Mouse (Mus musculus) granulocyte monocyte progenitor cell, adult 5-6 weeks (primary cell): Measurements from ENCODE around the gene Rp9. TPM values are rescaled to one million over a fixed set of nuclear protein-coding genes. Genes with fewer than 3 reads are reported as not detected.
"Not testable (repeated sequence)": the region's sequence is repeated elsewhere in the genome, so short reads cannot be mapped to it uniquely, and the experiment has no call there.

Experiments used
- ATAC-seq: replicated peaks from 2 replicates; pipeline ENCODE4 v1.8.0; 2016; ENCODE audit warnings: mild to moderate bottlenecking, moderate TSS enrichment, inconsistent platforms; ENCODE audit not compliant: poor library complexity, severe bottlenecking
- total RNA-seq, 2 experiments: library from RNA; stranded (forward) in 1 of 2; stranded (reverse) in 1 of 2; fragments of 200-712, 200-1000 nt in 1 of 2; fragments of >200 nt in 1 of 2; fragmentation: Nextera tagmentation in 1 of 2; gene quantifications; 2 replicates each; pipeline ENCODE4 v1.2.3; 2014 to 2017

Rp9 gene
- total RNA-seq, 2 experiments from 2014 or later, result 80.0 to 168 TPM

GRCm38 (mm10) chr9:22466212-22466611 is 3.3 kb downstream of the Rp9 start:
- no peak for ATAC-seq

DNA sequence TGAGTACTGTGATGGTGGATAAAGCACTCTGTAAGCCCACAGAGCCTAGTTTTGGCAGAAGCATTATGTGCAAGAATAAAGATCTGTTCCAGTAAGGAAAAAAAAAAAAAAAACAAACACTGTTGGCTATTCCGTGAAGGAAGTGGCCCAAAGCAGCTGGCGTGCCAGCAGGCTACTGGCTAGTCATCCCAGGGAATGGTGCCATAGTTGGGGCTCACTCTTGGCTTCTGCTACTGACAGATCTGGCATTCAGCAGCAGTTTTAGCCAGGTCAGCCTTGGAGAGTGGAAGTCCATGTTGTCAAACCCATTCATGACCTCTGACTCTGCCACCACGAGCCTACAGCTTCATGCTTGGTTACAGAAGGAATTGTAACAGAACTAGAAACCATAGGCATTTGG is 7.6 kb downstream of the Rp9 start:
- ATAC-seq, result no peak

GRCm38 (mm10) chr9:22457142-22457835 is 12.3 kb downstream of the Rp9 start:
- ATAC-seq, result no peak

DNA sequence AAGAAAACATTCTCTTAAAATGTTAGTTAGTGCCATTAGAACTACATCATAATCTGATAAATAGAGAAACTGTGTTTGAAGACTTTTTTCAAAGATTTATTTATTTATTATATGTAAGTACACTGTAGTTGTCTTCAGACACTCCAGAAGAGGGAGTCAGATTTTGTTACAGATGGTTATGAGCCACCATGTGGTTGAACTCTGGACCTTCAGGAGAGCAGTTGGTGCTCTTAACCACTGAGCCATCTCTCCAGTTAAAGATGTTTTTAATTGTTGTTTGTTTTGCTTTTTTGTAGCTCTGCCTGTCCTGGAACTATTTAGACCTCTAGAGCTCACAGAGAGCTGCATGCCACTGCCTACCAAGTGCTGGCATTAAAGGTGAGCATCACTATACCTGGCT is 14.5 kb downstream of the Rp9 start:
- no peak for ATAC-seq

DNA sequence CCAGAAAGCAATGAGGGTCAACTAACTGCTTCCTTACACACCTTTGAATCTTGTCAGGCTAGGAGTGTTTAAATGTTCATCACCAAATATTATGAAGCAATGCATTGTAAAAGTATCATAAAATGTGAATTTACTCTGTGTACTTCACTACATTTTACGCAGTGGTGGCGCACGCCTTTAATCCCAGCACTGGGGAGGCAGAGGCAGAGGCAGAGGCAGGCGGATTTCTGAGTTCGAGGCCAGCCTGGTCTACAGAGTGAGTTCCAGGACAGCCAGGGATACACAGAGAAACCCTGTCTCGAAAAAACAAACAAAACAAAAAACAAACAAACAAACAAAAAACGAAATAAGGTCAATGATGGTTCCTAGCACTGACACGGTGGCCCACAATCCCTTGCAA is 15.6 kb downstream of the Rp9 start, which contains the start of gene Gm17545:
Gene Gm17545, plus strand, starts transcription at position 301 of the 400 bp plus-strand sequence.
- ATAC-seq, result not testable (repeated sequence)

DNA sequence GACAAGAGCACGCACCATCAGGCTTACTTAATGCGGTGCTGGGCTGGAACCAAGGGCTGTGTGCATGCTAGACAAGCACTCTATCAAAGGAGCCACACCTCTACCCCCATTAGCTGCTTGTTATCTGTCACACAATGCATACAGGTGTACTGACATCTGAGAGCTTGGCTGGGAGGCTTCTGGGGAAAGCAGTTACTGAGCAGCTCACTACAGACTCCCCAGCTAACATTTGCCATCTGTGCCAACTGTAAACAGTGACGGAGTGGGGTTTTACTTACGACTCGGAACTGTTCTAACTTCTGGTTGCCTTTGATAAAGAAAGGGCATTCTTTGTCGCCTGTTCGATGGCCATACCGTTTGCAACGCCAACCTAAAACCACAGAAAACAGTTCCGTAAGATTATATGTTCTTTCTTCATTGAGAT is 16.0 kb downstream of the Rp9 start:
- ATAC-seq, result no peak

- no peak for ATAC-seq
Observed at GRCm38 (mm10) chr9:22452697-22453096, 16.8 kb downstream of the Rp9 start.

- no peak for ATAC-seq
Observed at GRCm38 (mm10) chr9:22449209-22449608, 20.3 kb downstream of the Rp9 start.

GRCm38 (mm10) chr9:22448420-22448819 is 21.1 kb downstream of the Rp9 start:
- no peak for ATAC-seq

DNA sequence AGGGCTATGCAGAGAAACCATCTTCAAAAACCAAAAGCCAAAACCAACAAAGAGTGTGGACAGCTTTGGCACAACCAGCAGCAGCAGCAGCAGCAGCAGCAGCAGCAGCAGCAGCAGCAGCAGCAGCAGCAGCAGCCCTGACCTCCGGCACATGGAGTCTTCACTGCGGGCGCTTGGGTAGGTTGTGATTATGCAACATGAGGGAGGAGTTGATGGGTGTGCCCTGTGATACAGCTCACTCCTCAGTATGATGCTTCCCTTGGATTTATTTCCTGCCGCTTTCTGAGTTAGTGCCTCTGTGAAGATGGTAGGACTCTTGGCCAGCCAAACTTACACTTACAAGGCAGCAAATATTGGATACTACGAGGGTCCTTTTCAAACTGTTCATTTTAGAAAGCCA is 22.3 kb downstream of the Rp9 start:
- peak; percentile 85 for ATAC-seq

DNA sequence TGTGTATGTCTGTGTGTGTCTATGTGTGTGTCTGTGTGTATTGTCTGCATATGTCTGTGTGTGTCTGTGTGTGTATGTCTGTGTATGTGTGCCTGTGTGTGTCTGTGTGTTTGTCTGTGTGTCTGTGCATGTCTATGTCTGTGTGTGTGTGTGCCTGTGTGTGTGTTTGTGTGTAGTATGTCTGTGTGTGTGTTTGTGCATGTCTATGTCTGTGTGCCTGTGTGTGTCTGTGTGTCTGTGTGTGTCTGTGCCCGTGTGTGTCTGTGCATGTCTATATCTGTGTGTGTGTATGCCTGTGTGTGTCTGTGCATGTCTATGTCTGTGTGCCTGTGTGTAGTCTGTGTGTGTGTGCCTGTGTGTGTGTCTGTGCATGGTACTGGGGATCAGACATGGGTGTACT is 24.4 kb downstream of the Rp9 start:
- ATAC-seq, result no peak

DNA sequence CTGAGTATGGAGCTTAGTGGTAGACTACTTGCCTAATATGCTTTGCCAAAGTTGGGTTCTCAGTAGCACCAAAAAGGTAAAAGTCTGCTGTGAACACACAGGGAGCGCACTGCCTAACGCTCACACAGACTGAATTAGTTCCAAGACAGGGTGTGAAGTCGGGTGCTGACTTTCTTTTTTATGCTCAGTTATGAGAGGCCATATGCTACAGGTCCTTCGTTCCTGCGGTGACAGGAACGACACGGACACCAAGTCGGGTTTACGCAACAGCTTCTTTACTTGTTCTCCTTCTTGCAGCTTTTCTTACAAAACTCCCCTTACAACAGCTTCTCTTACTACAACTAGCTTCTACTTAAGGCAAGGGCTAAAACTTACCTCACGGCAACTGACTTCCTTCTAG is 26.4 kb downstream of the Rp9 start:
- ATAC-seq, result peak; percentile 76

- no peak for ATAC-seq
Observed at GRCm38 (mm10) chr9:22438826-22439225, 30.7 kb downstream of the Rp9 start.

GRCm38 (mm10) chr9:22434101-22434500 is 35.4 kb downstream of the Rp9 start:
- no peak for ATAC-seq

DNA sequence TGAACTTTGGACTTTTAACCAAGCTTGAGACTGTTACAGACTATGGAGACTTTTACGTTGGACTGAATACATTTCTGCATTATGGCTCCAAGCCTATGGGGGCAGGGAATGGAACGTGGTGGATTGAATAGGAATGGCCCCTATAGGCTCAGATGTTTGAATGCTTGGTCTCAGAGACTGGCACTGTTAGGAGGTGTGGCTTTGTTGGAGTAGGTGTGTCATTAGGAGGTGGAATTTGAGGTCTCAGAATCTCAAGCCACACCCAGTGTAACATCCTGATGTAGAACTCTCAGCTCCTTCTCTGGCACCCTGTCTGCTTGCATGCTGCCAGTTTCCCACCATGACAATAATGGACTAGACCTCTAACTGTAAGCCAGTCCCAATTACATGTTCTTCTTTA is 36.3 kb downstream of the Rp9 start:
- no peak for ATAC-seq

GRCm38 (mm10) chr9:22430315-22430840 is 39.2 kb downstream of the Rp9 start:
- ATAC-seq, result peak; percentile 57

DNA sequence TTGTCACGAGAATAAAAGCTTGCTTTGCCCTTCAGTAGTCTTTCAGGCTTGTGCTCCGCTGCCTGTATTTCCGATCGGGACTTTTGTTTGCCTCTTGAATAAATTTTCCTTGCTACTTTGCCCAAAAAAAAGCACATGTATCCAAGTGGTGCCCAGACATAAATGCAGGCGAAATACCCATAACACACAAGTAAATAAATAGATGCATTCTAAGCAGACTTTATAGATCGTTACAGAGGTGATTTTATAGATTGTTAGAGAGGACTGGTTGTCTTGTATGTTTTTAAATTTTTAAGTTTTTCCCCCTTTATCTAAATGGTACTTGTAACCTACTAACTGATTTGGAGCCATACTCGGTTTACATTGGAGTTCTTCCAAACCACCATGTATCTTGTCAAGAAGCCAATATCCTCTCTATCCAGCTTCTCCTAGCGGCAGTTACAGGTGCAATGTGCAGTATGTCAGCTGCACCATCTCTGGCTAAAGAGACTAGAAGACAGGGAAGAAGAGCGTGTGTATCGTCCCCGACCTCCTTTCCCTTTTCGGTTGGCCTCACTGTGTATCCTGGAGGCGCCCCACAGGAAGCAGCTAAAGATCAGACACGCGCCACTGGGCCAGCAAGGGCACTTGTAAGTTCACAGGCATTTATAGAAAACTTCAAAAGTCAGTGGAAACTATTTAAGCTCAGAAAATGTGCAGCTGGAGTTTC is 39.9 kb downstream of the Rp9 start:
- ATAC-seq, result peak; percentile 47

DNA sequence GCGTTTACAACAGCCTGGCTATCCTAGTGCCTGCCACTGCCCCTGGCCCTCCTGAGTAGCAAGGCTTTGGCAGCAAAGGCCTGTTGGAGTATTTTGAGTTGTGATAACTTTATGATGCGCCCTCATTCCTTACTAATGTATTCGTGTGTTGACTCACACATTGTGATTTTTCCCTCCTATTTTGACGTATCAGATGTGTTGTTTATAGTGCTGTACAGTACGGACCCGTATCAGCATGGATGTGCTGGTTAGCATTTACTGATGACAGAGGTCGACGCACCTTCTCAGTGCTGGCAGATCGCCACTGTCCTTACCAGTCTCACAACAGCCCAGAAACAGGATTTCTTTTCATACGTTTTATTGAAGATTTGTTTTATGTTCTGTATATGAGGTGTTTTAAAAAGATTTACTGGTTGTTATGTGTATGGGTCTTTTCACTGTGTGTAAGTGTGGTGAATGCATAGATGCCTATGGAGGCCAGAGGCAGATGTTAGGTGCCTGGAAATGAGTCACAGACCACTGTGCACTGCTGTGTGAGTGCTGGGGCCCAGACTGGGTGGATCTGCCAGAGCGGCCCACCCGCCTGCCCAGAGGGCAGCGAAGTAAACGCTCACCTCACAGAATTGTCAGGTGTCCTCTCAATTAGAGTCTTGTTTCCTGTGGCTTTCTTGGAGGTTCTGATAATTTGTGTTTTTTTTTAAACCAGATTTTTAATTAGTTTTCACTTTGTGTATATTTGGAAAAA is 40.7 kb downstream of the Rp9 start:
- ATAC-seq, result no peak

DNA sequence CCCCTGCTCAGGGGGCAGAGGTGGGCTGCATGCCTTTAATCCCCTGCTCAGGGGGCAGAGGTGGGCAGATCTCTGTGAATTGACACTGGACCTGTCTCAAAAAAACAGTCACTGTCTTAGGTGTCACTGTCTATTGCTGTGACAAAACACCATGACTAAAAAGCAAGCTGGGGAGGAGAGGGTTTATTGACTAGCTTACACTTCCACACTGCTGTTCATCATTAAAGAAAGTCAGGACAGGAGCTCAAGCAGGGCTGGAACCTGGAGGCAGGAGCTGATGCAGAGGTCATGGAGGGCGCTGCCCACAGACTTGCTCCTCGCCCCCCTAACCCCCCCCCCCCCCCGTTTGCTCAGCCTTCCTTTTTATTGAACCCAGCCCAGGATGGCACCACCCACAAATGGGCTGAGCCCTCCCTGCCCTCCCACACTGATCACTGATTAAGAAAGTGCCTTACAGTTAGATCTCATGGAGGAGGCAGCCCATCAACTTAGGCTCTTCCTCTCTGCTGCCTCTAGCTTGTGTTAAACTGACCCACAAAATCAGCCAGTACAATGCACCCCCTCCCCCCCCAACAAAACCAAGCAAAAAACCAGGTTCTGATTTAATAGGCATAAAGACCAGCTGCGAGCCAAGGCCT is 41.4 kb downstream of the Rp9 start:
- no peak for ATAC-seq

DNA sequence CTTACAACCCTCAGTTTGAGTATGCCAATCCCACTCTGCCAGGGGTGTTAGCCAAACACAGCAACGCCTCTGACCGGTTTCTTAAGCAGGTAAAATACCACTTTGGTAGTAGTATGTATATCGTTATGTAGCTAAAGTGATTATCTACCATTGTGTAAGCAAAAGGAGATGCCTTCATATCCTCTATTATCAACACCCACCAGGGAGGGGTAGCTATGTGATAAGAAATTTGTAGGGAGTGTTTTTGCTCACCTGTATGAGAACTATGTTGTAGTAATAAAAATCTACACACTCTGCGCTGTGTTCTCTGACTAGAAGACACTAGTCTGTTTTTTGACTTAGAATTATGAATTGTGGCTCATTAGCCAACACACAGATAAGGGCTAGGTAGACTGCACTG is 44.8 kb downstream of the Rp9 start:
- ATAC-seq, result no peak

GRCm38 (mm10) chr9:22424196-22424595 is 45.3 kb downstream of the Rp9 start:
- no peak for ATAC-seq
